Mouse (Mus musculus) urinary bladder, adult 18-20 months (tissue): Measurements from ENCODE around the gene Arrdc2.
"Not testable (repeated sequence)": the region's sequence is repeated elsewhere in the genome, so short reads cannot be mapped to it uniquely, and the experiment has no call there.

ENCODE experiments used
- DNase-seq, 2 experiments: peaks; one replicate each; pipeline ENCODE4 v3.0.0; 2022; ENCODE audit warnings: low spot score in 2 of 2, mixed read lengths in 2 of 2

Gene Arrdc2

GRCm38 (mm10) chr8:70841147-70842072 is 1.9 kb upstream of the Arrdc2 start:
- DNase-seq = peak; percentile 79 to 95

GRCm38 (mm10) chr8:70840590-70840989 is 1.1 kb upstream of the Arrdc2 start:
- DNase-seq = no peak

GRCm38 (mm10) chr8:70838654-70839407 is 689 bp downstream of the Arrdc2 start:
- no peak for DNase-seq

- DNase-seq = no peak
Measured at GRCm38 (mm10) chr8:70836666-70837065, 2.9 kb downstream of the Arrdc2 start.

GRCm38 (mm10) chr8:70834071-70834470 is 5.4 kb downstream of the Arrdc2 start:
- no peak for DNase-seq

- no peak for DNase-seq
Measured at GRCm38 (mm10) chr8:70833520-70833919, 6.0 kb downstream of the Arrdc2 start.

- no peak for DNase-seq
Measured at GRCm38 (mm10) chr8:70833018-70833482, 6.5 kb downstream of the Arrdc2 start.

GRCm38 (mm10) chr8:70832371-70832770 is 7.1 kb downstream of the Arrdc2 start:
- no peak for DNase-seq

GRCm38 (mm10) chr8:70831517-70831916 is 8.0 kb downstream of the Arrdc2 start:
- no peak for DNase-seq

GRCm38 (mm10) chr8:70827796-70828195 is 11.7 kb downstream of the Arrdc2 start:
- no peak for DNase-seq

GRCm38 (mm10) chr8:70827010-70827409 is 12.5 kb downstream of the Arrdc2 start:
- DNase-seq = no peak

- DNase-seq = no peak
Measured at GRCm38 (mm10) chr8:70825816-70826215, 13.7 kb downstream of the Arrdc2 start.

GRCm38 (mm10) chr8:70823802-70824201 is 15.7 kb downstream of the Arrdc2 start:
- DNase-seq = no peak

- DNase-seq = not testable (repeated sequence)
Measured at GRCm38 (mm10) chr8:70822594-70822993, 16.9 kb downstream of the Arrdc2 start.

GRCm38 (mm10) chr8:70821992-70822391 is 17.5 kb downstream of the Arrdc2 start:
- no peak for DNase-seq

GRCm38 (mm10) chr8:70821399-70821962 is 18.0 kb downstream of the Arrdc2 start:
- peak in 1 of 2 experiments; percentile 57 for DNase-seq

GRCm38 (mm10) chr8:70820101-70820935 is 19.2 kb downstream of the Arrdc2 start:
- no peak for DNase-seq

GRCm38 (mm10) chr8:70816679-70817078 is 22.8 kb downstream of the Arrdc2 start:
- peak in 1 of 2 experiments; percentile 56 for DNase-seq

- DNase-seq = no peak
Measured at GRCm38 (mm10) chr8:70812885-70813284, 26.6 kb downstream of the Arrdc2 start.

GRCm38 (mm10) chr8:70812055-70812454 is 27.5 kb downstream of the Arrdc2 start:
- no peak for DNase-seq

- DNase-seq = no peak
Measured at GRCm38 (mm10) chr8:70810962-70811680, 28.4 kb downstream of the Arrdc2 start.
